Mouse (Mus musculus): ENCODE measurements around the gene Cic. TPM values are rescaled to one million over a fixed set of nuclear protein-coding genes. Genes with fewer than 3 reads are reported as not detected.

Gene Cic
- polyA plus RNA-seq, 1 experiment from 2014 or later, result 29.5 TPM

DNA sequence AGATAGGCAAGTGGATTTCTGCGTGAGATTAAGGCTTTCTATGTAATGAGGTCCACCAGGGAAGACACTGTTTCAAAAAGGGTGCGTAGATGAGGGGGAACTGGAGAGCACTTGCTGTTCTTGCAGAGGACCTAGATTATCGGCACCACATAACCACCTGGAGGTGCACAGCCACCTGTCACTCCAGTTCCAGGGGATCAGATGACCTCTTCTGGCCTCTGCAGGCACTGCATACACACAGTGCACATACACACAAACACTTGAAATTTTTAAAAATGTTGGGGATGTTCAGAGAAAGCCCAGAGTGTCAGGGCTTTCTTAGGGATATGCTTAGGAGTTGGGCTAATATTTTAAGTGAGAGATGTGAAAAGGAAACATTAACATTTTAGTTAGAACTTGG is 22.4 kb downstream of the Cic start:
- Histone ChIP-seq H3K27me3 (no peaks in the 10 kb centered on the region), H3K27ac (no peak overlapping the region), H3K9me3 (no peaks in the 10 kb centered on the region), H3K9ac (no peak overlapping the region), H3K36me3 (peaks cover 99% of the 10 kb centered on the region), H3K4me2 (no peak overlapping the region), H3K4me1 (peaks cover 7% of the 10 kb centered on the region), H3K4me3 (no peak overlapping the region)
- no peak for ATAC-seq (ENCODE audit: borderline replicate concordance, extremely low read depth, low FRiP score, low TSS enrichment)
- WGBS, result 93% methylated on average over 3 of the region's 3 CpGs

DNA sequence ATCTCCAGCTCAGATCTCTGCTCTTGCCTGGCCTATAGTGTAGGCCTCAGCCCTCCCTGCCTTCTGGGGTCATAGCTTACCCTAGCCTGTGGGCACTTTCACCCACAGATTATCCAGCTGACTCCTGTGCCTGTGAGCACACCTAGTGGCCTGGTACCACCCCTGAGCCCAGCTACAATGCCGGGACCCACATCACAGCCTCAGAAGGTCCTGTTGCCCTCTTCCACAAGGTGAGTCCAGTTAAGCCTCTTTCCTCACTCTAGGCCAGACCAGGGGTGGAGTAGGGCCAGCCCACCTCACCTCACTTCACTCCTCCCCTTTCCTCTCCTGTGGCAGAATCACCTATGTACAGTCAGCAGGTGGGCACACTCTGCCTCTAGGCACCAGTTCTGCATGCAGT is 23.0 kb downstream of the Cic start:
- H3K4me1 ChIP-seq, result peaks cover 4% of the 10 kb centered on the region; the same call in 1 of the 2 replicates
- H3K9ac ChIP-seq, result no peak overlapping the region
- no peak overlapping the region for H3K27ac ChIP-seq
- 96% methylated on average over 1 of the region's 1 CpGs for WGBS
- no peaks in the 10 kb centered on the region for H3K27me3 ChIP-seq
- no peak for ATAC-seq (ENCODE audit: borderline replicate concordance, extremely low read depth, low FRiP score, low TSS enrichment)
- no peak overlapping the region for H3K4me2 ChIP-seq
- H3K4me3 ChIP-seq, result no peak overlapping the region
- peaks cover 99% of the 10 kb centered on the region for H3K36me3 ChIP-seq
- no peaks in the 10 kb centered on the region for H3K9me3 ChIP-seq

DNA sequence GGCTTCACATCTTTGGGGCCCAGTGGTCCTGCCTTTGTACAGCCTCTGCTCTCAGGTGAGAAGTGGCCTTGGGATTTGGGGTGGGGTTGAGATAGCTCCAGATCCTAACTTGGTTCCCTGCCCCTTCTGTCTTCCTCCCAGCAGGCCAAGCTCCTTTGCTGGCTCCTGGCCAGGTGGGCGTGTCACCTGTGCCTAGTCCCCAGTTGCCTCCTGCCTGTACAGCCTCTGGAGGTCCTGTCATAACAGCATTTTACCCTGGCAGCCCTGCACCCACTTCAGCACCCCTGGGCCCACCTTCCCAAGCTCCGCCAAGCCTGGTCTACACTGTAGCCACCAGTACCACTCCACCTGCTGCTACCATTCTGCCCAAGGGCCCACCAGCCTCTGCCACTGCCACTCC is 23.4 kb downstream of the Cic start:
- H3K27ac ChIP-seq, result no peak overlapping the region
- no peak for ATAC-seq (ENCODE audit: borderline replicate concordance, extremely low read depth, low FRiP score, low TSS enrichment)
- H3K36me3 ChIP-seq, result peaks cover 98% of the 10 kb centered on the region
- 76% methylated on average over 2 of the region's 2 CpGs for WGBS
- no peak overlapping the region for H3K4me2 ChIP-seq
- no peak overlapping the region for H3K4me3 ChIP-seq
- peaks cover 8% of the 10 kb centered on the region; the same call in 1 of the 2 replicates for H3K4me1 ChIP-seq
- H3K9me3 ChIP-seq, result no peaks in the 10 kb centered on the region
- H3K27me3 ChIP-seq, result no peaks in the 10 kb centered on the region
- H3K9ac ChIP-seq, result no peak overlapping the region

GRCm38 (mm10) chr7:25292107-25292506 is 24.6 kb downstream of the Cic start:
- Histone ChIP-seq H3K4me2 (no peak overlapping the region), H3K4me3 (no peak overlapping the region), H3K9ac (no peak overlapping the region), H3K4me1 (peaks cover 18% of the 10 kb centered on the region), H3K9me3 (no peaks in the 10 kb centered on the region), H3K27ac (no peak overlapping the region), H3K27me3 (no peaks in the 10 kb centered on the region), H3K36me3 (peaks cover 86% of the 10 kb centered on the region)
- ATAC-seq (ENCODE audit: borderline replicate concordance, extremely low read depth, low FRiP score, low TSS enrichment), result no peak
- 53% methylated on average over 7 of the region's 7 CpGs for WGBS

GRCm38 (mm10) chr7:25293191-25293739 is 25.8 kb downstream of the Cic start:
- no peak for ATAC-seq (ENCODE audit: borderline replicate concordance, extremely low read depth, low FRiP score, low TSS enrichment)
- Histone ChIP-seq H3K4me2 (no peak overlapping the region), H3K4me3 (no peak overlapping the region), H3K4me1 (peaks cover 18% of the 10 kb centered on the region), H3K27me3 (no peaks in the 10 kb centered on the region), H3K36me3 (peaks cover 74% of the 10 kb centered on the region), H3K27ac (no peak overlapping the region), H3K9me3 (no peaks in the 10 kb centered on the region), H3K9ac (no peak overlapping the region)
- WGBS, result 67% methylated on average over 8 of the region's 10 CpGs

DNA sequence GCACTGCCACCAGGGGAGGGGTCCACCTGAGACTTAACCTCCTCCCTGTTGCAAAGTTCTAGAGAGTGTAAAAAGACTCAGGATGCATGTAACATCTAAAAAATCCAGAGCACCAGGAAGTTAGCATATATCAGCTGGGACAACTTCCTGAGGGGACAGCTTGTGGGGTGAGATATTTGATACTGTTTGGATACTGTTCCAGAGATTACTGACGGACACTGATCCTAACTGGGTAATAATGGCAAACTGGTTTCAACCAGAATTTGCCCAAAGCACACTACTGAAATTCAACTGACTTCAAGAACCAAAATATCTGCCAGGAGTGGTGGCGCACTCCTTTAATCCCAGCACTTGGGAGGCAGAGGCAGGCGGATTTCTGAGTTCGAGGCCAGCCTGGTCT is 27.0 kb downstream of the Cic start:
- no peaks in the 10 kb centered on the region for H3K9me3 ChIP-seq
- H3K27me3 ChIP-seq, result no peaks in the 10 kb centered on the region
- H3K36me3 ChIP-seq, result peaks cover 62% of the 10 kb centered on the region
- peaks cover 18% of the 10 kb centered on the region for H3K4me1 ChIP-seq
- H3K4me3 ChIP-seq, result no peak overlapping the region
- H3K9ac ChIP-seq, result no peak overlapping the region
- no peak overlapping the region for H3K4me2 ChIP-seq
- WGBS, result 83% methylated on average over 4 of the region's 4 CpGs
- H3K27ac ChIP-seq, result no peak overlapping the region
- no peak for ATAC-seq (ENCODE audit: borderline replicate concordance, extremely low read depth, low FRiP score, low TSS enrichment)

- 79% methylated on average over 12 of the region's 12 CpGs for WGBS
- H3K4me1 ChIP-seq, result peaks cover 18% of the 10 kb centered on the region
- H3K27me3 ChIP-seq, result no peaks in the 10 kb centered on the region
- H3K36me3 ChIP-seq, result peaks cover 55% of the 10 kb centered on the region
- H3K9ac ChIP-seq, result no peak overlapping the region
- no peaks in the 10 kb centered on the region for H3K9me3 ChIP-seq
- H3K27ac ChIP-seq, result no peak overlapping the region
- H3K4me2 ChIP-seq, result no peak overlapping the region
- H3K4me3 ChIP-seq, result no peak overlapping the region
- no peak for ATAC-seq (ENCODE audit: borderline replicate concordance, extremely low read depth, low FRiP score, low TSS enrichment)
Observed at GRCm38 (mm10) chr7:25294960-25295722, 27.6 kb downstream of the Cic start.

DNA sequence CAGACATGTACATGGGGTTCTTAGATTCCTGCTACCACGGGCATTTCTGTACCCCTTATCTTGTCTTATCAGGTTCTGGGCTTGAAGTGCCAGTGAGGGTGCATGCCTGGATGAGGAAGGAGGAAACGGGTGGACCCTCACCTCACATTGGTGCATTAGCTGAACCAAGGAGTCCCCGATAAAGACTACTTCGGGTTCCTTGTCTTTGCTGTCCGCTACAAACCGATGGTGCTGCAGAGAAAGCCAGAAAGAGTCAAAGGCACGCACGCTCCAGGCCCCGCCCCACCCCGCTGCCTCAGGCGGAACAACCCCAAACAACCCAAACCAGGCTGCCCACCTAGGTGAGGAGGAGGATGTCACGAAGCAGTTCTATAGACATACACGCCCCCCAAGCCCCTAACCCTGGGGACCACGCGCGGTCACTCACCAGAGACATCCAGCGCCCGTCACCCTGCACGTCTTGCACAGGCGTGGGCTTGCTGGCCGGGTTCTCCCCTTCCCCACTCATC is 29.5 kb downstream of the Cic start:
- Histone ChIP-seq H3K4me3 (peak overlapping the region; percentile 69), H3K4me1 (peaks cover 14% of the 10 kb centered on the region), H3K36me3 (peaks cover 37% of the 10 kb centered on the region), H3K9me3 (no peaks in the 10 kb centered on the region), H3K9ac (peak overlapping the region; percentile 82), H3K27ac (peak overlapping the region; percentile 96), H3K27me3 (no peaks in the 10 kb centered on the region), H3K4me2 (peak overlapping the region; percentile 87)
- peak; percentile 43; the same call in 1 of the 2 replicates for ATAC-seq (ENCODE audit: borderline replicate concordance, extremely low read depth, low FRiP score, low TSS enrichment)
- under 1% methylated on average over 21 of the region's 21 CpGs for WGBS

- Histone ChIP-seq H3K36me3 (peaks cover 30% of the 10 kb centered on the region), H3K9ac (peak within 1 kb of the TSS; percentile 82), H3K4me2 (peak within 1 kb of the TSS; percentile 87), H3K4me3 (peak within 1 kb of the TSS; percentile 69), H3K27me3 (no peaks in the 10 kb centered on the region), H3K27ac (peak within 1 kb of the TSS; percentile 96), H3K4me1 (peaks cover 14% of the 10 kb centered on the region), H3K9me3 (no peaks in the 10 kb centered on the region)
- WGBS, result under 1% methylated on average over 48 of the region's 52 CpGs
- ATAC-seq (ENCODE audit: borderline replicate concordance, extremely low read depth, low FRiP score, low TSS enrichment), result peak; percentile 91
Observed at GRCm38 (mm10) chr7:25297454-25298325, 30.2 kb downstream of the Cic start, which contains the start of gene Pafah1b3. Gene Pafah1b3, minus strand, starts transcription at chr7:25297986.

GRCm38 (mm10) chr7:25301063-25301462 is 33.6 kb downstream of the Cic start, which contains the start of gene Prr19:
Gene Prr19, plus strand, starts transcription at chr7:25301411.
- no peak for ATAC-seq (ENCODE audit: borderline replicate concordance, extremely low read depth, low FRiP score, low TSS enrichment)
- Histone ChIP-seq H3K9me3 (no peaks in the 10 kb centered on the region), H3K36me3 (no peaks in the 10 kb centered on the region), H3K27me3 (peaks cover 11% of the 10 kb centered on the region), H3K4me3 (no peak within 1 kb of the TSS), H3K4me1 (peaks cover 16% of the 10 kb centered on the region), H3K9ac (no peak within 1 kb of the TSS), H3K27ac (no peak within 1 kb of the TSS), H3K4me2 (no peak within 1 kb of the TSS)
- WGBS, result 58% methylated on average over 19 of the region's 19 CpGs

DNA sequence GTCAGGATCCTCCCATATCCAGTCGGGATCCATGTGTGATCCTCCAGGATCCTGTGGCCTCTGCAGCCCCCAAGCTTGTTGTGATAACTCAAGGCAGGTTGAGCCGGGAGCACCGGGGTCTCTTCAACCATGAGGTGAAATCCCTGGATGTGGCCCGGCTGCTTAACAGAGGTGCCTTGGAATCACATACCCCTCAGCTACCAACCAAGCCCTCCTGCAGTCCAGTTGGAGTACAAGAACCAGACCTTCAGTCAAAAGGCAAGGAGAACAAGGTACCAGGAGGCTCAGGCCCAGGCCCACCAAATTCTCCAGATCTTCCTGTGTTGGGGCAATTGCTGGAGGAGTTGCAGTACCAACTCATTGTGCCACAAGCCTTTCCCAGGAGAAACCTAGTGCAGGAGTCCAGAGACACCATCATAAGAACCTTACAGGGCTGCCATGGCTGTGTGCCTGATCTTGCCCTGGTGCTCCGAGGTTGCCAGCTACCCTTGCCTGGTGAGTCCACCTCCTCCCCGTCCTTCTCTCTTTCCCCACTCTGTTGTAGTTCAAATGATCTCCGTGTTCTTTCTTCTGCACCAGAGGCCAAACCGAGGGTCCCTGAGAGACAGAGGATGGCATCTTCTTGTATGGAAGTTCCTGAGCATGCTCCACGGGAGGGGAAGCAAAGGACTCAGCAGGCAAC is 35.6 kb downstream of the Cic start:
- Histone ChIP-seq H3K9ac (no peak overlapping the region), H3K4me3 (no peak overlapping the region), H3K4me1 (peaks cover 9% of the 10 kb centered on the region), H3K36me3 (no peaks in the 10 kb centered on the region), H3K27me3 (peaks cover 25% of the 10 kb centered on the region), H3K4me2 (no peak overlapping the region), H3K9me3 (no peaks in the 10 kb centered on the region), H3K27ac (no peak overlapping the region)
- no peak for ATAC-seq (ENCODE audit: borderline replicate concordance, extremely low read depth, low FRiP score, low TSS enrichment)
- WGBS, result 50% methylated on average over 9 of the region's 9 CpGs

Measured in lung, embryonic 15.5 days (tissue).